Mouse (Mus musculus) left cerebral cortex, adult 11 months (tissue): ENCODE results near the gene Arap2.
"Not testable (repeated sequence)": the region's sequence is repeated elsewhere in the genome, so short reads cannot be mapped to it uniquely, and the experiment has no call there.

ENCODE experiments used
- DNase-seq: peaks from one replicate; pipeline ENCODE4 v3.0.0; 2022; ENCODE audit warnings: low spot score

Gene Arap2

DNA sequence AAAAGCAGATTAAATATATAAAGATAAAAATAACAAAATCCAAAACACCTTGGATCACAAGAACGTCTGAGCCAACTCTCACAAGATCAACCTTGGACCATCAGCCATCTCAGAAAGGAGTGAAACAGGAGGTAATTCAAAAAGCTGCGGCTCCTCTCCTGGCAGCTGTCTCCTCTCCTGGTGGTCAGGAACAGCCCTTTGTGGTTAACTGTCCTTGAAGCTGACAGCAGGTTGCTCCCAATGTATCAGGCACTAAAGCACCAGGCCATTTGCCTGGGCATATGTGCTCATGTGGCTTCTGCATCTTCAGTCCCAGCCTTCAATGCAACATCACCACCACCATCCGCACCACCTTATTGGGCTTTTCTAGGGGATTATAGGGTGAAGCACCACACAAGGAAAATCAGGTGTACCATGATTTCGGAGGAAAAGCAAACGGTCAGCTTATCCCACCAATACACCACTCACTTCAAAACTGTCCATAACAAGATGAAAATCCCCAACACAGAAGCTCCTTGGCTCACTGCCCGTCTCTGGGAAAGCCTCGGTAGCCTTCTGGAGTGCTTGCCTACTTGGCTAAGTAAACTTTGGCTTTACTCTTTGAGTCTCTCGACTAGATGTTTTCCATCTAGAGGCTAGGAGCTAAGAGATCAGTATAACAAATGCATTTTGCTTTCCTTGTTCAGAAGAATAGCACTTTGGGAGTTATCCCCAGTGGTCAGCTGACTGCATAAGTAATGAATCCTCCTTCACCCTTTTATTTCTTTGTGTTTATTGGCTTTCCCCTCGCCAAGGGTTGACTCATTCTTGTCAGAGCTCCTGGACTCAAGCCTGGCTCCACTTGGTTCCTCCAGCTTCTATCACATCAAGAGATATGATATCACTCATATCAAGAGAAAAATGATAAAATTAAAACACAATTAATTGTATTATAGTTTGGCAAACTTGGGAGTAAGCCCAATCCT, 26.2 kb downstream of the Arap2 start:
- no peak for DNase-seq

DNA sequence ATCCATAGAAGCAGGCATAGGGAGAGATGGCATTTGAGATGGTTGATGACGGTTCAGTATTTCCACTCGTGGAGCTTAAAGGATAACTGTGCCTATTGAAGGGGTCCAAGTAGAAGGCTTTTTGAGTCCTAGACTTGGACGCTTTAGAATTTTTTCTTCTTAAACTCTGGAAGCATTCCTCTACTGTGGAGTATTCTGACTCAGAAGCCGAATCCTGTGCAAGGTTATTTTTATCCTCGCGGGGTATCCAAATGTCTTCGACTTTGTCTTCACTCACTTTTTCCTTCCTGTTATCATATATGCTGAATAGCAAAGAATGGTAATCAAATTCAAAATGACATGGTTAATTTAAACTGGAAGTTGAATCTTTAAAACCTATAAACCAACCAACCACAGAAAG, 35.4 kb downstream of the Arap2 start:
- not testable (repeated sequence) for DNase-seq

DNA sequence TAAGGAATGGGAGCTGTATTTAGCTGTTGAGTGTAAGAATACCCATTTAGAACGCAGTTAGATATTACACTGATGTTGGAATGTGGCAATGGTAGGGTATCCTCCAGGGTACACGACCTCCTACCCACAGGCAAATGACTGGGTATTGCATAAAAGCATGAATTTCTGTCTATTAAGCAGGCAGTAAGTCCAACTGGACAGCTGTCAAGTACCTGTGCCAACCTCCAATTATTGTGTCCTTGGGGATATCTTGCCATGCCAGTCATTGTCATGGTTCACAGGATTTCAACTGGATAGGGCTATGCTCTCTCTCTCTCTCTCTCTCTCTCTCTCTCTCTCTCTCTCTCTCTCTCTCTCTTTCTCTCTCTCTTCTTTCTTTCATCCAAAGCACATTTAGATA, 40.4 kb downstream of the Arap2 start:
- DNase-seq = no peak

DNA sequence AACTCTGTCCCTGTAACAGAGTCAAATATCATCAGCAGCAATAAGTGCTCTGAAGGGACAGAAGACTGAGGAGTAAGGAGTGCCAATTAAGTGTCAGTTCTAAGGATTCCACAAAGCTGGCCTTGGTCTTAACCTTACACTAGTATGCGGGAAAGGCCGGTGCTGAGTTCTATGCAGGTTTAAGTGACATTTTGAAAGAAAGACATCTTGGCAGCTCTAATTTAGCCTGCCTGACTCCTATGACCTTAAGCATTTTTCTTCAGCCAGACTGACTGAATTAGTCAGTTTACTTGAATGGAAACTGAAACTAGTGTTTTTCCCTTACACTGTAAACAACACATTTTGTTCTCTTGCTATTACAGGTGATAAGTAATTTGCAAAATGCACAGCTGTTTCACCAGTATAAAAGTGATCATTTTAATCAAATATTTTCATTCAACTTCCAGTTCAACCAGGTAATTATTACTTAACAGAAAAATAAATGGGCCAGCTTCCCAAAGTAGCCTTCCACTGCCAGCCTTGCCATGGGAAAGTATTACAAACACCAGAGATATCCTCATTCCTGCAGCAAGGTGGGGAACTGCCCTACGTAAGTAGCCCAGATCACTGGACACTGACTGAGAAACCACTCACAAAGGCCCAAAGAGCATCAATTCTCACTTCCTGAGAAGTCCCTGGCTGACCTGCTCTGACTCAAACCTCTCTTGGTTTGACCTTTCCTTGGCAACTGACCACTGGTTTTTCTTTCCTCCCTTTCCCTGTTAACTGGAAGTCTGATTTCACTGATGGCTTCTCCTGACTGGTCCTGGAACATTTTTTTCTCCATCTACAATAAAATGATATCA, 42.5 kb downstream of the Arap2 start:
- DNase-seq = no peak

DNA sequence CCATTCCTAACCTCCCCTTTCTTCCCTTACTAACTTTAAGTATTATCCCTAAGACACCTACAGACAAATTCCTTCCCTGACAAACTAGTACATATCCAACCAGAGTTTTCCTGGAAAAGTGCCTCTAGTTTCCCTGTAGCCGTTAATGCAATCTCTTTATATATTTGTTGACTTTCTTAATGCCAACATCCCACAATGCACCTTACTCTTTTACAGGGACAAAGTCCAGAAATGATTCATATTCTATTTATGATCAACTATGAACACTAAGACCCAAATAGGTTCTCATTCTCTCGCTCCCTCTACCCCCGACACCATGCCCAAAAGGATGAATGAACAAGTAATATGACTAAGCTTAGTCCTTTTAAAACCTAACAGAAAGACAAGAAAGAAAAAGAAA, 49.5 kb downstream of the Arap2 start:
- no peak for DNase-seq

DNA sequence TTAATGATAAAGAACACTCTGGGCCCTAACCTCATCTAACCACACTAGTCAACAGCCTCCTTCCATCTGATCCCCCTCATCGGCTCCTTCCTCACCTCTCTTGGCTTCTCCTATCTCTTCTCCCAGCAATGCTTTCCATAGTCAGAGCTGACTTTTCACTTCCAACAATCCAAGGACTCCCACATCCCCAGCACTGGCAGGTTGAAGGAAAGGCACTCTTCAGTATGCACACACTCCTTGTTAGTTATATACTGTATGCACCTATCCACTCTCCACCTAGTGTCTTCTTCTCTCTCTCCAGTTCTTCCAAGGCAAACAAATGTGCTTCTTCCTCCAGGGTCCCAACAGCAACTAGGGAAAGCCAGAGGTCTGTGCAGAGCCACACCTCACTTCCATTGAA, 50.0 kb downstream of the Arap2 start:
- no peak for DNase-seq

DNA sequence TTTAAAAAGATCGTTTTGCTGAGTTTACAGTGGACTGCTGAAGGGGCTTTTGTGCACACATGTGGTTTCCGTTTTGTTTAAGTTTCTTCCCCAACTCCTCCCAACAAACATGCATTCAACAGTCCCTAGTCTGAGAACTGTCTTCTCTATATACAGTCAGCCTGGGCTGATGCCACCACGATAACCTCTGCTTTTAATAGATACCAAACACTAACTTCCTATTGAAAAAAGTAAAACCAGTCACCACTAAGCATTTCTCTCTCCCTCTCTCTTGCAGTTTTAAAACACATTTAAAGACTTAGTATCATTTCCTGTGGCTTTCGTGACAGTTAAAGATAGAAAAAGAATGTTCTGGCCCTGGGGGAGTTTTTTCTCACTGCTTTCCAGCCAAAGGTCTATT, 50.5 kb downstream of the Arap2 start:
- no peak for DNase-seq

DNA sequence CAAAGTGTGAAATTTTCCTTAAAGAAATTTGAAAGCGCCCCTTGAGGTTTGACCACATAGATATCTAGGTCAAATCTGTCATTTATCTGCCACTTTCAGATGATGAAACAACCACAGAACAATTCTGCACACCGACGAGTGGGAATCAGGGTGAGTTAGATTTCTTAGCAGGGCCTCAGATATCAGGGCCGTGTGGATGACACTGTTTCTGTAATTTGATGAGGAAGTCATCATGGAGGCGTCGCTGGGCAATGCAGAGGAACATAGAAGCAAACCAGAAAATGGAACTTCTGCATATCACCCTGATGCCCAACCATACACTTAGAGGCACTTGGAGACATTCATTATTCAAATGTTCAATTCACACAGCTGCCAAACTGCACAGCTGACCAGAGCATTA, 55.0 kb downstream of the Arap2 start:
- no peak for DNase-seq

DNA sequence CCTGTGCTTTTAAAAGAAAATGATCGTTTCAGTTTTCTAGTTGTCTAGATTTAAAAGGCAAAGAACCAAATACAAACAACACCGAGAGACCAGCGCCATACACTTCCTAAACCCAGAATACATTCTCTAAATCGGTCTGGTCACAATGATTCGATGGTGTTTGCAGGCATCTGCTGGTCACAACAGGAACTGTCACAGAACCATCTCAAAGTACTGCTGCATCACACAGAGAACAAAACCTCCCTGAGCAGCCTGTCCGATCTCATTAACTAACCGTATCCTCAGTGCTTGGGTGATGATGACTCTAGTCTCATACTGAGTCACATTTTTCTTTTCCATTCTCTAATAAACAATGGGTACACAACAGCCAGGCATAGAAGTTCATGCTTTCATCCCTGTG, 59.1 kb downstream of the Arap2 start:
- DNase-seq = peak; percentile 52

DNA sequence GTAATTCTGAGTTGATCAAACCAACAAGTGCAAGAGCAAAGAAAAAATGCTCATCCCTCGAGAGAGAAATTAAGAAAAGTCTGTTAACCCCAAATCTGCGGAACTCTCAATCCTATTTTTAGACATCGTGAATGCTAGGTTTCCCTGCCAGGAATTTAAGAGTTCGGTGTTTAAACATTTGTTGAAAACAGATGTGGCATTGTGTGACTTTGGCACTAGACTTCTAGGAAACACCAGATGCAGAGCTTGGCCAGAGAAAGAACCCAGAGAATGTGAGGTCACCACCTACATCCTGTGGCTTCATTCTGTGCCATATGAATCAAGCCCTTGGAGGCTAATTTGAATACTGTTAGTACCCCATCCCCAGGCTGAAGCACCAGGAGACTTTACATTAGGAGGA, 76.0 kb downstream of the Arap2 start:
- no peak for DNase-seq

DNA sequence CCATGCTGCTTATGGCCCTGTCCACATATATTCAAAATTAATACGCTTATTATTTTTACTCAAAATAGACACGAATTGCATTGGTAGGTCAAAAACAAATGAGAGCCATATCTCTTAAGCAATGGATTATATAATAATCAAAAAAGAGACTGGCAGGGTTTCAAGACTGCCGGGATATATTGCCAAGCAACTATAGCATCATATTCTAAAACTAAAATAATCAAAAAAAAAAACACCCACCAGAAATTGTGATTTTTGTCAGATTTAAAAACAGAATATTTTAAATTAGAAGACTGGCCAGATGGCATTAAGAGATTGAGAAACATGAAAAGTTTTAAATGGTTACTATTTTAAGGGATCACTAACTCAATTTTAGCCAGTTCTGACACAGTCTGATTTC, 82.2 kb downstream of the Arap2 start:
- no peak for DNase-seq

DNA sequence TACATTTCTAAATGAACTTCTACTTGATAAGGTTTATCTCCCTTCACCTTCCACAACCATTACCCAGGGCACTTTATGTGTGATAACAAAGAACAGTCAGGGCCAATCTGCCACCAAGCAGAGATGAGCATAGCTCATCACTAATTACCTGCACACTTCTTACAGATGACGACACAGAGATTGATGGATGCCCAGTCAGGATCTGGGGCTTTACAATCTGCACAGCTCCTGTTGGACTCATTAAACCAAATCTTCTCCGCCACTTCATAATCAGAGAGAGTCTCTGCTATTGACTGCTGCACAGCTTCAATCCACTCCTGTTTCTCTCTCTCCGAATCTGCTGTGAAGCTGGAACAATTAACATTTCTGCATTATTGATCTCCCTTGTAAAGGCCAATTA, 82.8 kb downstream of the Arap2 start:
- DNase-seq = no peak

DNA sequence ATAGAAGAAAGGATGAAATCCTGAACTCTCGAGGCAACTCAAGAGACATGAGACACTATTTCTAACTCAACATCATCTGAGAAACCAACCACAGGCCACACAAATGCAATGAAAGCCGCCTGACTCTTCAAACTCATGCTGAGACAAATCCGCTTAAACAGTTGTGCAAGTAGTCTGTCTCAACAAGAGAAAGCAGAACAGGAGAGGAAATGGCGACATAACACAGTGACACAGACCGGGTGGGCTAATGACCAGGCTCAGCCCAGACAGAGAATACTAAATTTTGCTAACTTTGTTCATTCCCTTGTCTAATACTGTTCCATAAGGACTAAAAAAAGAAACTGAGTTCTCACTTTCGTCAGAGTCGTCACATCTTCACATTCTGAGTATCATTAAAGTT, 88.6 kb downstream of the Arap2 start:
- no peak for DNase-seq

DNA sequence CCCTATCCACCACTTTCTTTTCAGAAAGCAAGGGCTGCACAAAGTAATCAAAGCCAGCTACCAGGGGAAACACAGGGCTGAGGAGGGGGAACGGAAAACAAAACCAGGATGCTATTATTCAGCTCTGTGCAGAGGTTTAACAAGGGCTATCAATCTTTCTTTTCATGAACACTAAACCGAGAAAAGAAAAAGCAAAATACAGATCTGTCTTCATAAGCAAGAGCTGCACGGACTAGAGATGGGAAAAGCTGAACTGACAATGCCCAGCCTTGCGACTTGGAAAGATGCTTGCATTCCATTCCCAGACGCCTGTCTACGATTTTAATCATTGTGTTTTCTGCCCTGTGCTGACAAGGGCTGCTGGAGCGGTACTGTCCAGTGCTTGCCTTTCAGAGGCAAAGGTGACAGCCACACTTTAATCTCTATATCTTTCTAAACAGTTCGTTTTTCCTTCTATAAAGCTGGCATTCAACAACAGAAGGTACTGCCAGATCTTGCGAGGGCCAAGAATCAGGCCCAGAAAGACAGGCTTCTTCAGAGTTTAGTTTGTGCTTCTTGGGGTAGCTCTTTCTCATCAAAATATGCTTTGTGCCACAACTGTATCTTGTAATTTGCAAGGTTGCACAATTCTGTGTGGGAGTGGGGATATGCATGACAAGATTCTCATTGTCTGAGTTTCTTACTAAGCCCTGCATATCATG, 93.1 kb downstream of the Arap2 start:
- no peak for DNase-seq

DNA sequence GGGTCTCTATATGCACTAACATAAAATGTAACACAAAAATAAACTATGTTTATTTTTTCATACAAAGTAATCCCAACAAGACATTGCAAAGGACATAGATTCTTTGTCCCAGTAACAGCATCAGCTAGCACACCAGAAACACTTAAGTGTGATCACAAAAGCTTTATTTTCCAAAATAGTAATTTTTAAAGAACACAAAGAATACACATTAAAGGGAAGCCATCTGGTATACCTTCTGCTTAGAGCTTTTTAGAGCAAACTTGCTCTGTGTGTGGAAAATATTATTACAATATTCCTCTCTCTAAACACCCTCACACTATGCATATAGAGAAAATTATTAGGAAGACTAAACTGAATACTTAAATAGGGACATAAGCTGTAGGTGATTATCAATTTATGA, 100.6 kb downstream of the Arap2 start:
- DNase-seq = no peak

DNA sequence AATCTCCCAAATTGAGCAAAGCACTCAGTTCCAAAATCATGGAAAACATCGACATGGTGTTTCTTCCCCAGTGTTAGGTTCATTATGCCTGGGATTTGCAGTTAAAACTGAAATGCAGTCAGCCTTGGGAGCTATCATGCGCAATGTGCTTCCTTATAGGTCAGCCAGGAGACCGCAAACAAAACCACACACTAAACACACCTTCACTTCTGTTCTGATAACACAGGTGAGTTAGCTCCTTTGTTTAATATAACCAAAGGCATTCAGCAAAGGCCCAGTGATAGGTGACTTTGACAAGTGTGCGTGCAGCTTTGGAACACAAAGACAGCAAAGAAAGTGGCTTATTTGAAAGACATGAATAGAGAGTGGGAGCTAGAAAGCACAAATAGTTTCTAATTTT, 101.1 kb downstream of the Arap2 start:
- no peak for DNase-seq

DNA sequence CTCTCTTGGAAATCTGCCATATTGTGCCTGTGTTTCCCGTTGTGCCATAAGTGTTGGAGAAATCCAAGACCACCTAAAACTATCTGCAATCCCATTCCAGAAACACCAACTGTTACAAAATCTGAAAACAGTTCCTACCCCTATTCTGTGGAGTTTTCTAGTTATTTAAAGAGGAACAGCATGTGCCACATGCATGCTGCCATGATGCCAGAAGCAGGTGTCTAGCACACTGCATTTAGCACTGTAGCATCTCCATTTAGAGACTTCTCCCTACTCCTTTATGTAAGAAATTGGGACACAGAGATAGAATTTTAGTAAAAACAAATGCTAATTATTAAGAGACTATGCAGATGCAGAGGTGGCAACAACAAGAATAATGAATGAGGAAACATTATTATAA, 102.8 kb downstream of the Arap2 start:
- DNase-seq = peak; percentile 38

DNA sequence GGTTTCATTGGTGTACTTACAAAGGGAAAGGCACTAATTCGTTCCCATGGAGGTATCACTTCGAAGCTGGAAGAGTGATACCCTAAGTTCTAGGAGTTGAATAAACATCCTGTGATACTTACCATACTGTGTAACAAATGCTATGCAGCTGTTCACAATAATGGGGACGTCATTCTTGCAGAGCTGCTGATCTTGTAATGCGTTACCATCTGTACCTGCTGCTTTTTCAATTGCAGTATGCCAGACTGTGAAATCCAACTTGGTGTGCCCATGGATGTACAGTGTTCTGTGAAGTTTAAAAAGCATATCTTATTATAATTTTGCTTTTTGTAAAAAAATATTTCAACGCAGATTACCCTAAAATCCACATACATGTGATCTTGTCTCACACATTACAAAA, 112.0 kb downstream of the Arap2 start:
- DNase-seq = no peak

DNA sequence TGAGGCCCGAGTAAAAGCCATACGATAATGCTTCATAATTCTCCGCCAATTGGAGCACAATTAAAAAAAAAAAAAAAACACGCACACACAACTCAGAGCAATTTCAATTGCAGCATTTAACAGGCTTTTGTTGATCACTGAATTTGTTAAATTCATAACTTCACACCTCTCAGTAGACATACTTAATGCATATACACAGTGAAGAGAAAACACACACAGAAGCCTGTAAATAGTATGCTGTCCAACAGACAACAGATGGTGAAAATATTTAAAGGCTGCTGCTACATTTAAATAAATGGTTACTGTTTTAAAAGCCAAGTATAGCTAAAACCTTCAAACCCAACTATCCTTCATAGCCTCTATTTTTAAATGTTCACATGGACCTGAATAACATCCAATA, 123.6 kb downstream of the Arap2 start:
- no peak for DNase-seq

DNA sequence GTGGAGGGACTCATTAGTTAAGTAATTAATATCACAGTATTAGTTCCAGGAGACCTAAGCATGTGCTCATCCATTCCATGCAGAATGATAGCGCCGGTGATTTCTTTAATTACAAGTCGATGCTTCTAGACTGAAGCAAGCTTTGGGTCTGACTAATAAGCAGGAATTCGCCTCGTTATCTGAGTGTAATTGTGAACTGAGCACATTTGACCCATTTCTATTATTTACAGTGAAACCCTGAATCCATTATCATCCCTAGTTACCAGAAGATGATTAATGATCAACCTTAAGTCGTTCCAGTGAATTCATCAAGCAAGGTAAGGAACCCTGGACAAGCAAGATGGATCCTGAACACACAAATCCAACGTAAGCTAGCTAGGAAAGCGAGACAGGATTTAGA, 125.5 kb downstream of the Arap2 start:
- no peak for DNase-seq

DNA sequence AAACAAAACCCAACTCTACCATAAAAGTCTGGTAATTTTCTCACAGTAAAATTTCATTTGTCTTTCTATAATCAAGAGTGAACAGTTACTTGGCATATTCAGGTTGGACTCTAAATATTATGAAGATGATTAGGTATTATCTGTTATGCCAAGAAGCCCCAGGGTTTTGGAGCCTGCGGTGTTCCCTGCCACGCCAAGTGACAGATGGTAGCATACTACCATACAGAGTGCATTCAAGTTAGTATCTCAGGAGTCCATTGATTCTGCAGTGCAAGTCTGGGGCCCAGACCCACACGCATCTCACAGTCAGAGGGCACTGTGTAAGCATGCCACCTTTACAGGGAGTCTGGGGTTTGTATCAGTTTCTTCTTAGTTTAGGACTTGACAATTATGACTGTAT, 129.6 kb downstream of the Arap2 start:
- DNase-seq = no peak

DNA sequence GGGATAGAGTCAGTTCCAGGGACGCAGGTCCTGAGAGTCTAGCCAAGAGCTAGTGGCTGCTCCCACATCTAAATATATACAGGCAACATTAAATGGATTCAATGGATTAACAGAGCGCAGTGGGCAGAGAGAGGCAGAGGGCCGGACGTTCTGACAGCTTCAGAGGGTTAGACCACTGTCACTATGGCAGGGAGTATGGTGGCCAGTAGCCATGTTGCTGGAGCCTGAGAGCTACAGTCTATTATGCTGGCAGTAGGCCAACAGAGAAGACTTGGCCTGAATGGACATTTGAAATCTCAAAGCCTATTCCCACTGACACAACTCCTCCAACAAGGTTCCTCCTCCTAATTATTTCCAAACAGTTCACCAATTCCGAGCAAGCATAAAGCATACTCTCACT, 137.1 kb downstream of the Arap2 start:
- no peak for DNase-seq
